Mouse (Mus musculus): ENCODE data around the gene Tpp2. TPM values are rescaled to one million over a fixed set of nuclear protein-coding genes. Genes with fewer than 3 reads are reported as not detected.
"Not testable (repeated sequence)": the region's sequence is repeated elsewhere in the genome, so short reads cannot be mapped to it uniquely, and the experiment has no call there.

Tpp2 gene
- polyA plus RNA-seq (2016; fragmentation: Nextera tagmentation; extraction: Ambion mirVana), result 70.7 and 77.7 TPM in 2 replicates

DNA sequence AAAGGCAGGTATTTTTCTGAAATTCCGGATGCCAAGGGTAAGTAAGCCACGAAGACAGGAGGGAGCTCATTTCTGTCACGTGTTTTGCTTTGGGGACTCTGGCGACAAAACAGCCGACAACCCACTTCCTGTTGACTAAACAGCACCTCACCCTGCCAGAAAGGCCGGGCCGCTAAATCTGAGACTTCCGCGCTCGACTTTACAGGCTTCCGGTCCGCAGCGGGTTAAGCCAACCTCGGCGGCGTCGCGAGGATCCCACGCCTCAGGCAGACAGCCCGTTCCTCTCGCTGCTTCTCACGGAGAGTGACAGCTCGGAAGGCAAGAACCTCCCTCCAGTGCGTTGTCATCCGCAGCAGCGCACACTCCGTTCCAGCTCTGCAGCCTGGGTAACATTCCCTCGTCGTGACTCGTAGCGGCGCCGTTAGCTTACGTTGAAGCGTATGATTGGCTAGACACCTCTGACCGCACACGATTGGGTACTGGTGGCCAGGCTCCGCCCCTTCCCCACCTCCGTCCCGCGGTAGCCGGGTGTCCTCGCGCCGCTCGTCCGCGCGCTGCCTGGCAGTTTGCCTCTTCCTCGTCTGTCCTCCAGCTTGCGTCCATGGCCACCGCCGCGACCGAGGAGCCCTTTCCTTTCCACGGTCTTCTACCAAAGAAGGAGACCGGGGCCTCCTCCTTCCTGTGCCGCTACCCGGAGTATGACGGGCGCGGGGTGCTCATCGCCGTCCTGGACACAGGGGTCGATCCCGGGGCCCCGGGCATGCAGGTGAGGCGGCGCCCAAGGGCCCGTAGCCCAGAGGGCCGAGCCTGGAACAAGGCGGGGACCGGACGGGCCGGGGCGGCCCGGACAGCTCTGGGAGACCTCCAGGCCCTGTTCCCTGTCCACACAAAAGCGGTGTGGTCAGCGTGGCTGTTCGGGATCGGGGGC is at the start of gene Tpp2:
TSS of gene Tpp2 (plus strand) at position 160 of the 928 bp plus-strand sequence.
- H3K27ac ChIP-seq, result peak within 1 kb of the TSS; percentile 97
- no peaks in the 10 kb centered on the region for H3K9me3 ChIP-seq (replicated peaks)
- WGBS, result under 1% methylated on average over 81 of the region's 81 CpGs
- H3K4me3 ChIP-seq, result peak within 1 kb of the TSS; percentile 99
- peaks cover 11% of the 10 kb centered on the region for H3K4me1 ChIP-seq
- peak; percentile 91 for DNase-seq (ENCODE audit: low spot score)
- H3K27me3 ChIP-seq (ENCODE audit: low read depth, poor library complexity, severe bottlenecking), result no peaks in the 10 kb centered on the region
- H3K36me3 ChIP-seq, result no peaks in the 10 kb centered on the region

DNA sequence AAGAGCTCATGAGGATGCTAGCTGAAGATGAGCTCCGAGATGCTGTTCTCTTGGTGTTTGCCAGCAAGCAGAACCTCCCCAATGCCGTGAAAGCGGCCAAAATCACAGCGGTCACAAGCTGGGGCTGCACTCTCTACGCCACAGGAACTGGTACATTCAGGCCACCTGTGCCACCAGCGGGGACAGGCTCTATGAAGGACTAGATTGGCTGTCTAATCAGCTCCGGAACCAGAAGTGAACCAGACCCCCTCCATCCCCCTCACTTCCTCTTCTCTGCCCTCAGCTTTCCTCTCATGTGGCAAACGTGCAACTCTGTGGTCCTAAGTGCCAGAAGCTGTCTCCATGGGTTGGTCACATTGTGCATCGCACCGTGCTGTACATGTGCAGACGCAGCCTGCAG is 45.1 kb upstream of the Tpp2 start:
- not testable (repeated sequence) for H3K36me3 ChIP-seq; H3K4me1 ChIP-seq; DNase-seq (ENCODE audit: low spot score); H3K4me3 ChIP-seq; H3K27me3 ChIP-seq (ENCODE audit: low read depth, poor library complexity, severe bottlenecking); H3K27ac ChIP-seq; H3K9me3 ChIP-seq (replicated peaks)
- 89% methylated on average over 11 of the region's 11 CpGs for WGBS

DNA sequence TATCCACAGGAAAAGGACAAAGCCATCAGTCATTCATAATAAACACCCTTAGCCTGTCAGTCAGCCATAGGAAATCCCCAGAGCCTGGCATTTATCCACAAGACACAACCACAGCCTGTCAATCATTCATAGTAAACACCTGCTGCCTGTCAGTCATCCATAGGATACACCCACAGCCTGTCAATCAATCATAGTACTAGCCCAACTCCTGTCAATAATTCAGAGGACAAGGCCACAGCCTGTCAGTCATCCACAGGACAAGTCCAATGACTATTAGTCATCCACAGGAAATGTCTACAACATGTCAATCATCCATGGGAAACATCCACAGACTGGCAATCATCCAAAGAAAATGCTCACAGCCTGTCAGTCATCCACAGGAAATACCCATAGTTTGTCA is 37.7 kb upstream of the Tpp2 start:
- no peaks in the 10 kb centered on the region for H3K27me3 ChIP-seq (ENCODE audit: low read depth, poor library complexity, severe bottlenecking)
- H3K9me3 ChIP-seq (replicated peaks), result no peaks in the 10 kb centered on the region
- H3K4me1 ChIP-seq, result peaks cover 9% of the 10 kb centered on the region
- no peak overlapping the region for H3K4me3 ChIP-seq
- H3K27ac ChIP-seq, result no peak overlapping the region
- DNase-seq (ENCODE audit: low spot score), result no peak
- no peaks in the 10 kb centered on the region for H3K36me3 ChIP-seq

DNA sequence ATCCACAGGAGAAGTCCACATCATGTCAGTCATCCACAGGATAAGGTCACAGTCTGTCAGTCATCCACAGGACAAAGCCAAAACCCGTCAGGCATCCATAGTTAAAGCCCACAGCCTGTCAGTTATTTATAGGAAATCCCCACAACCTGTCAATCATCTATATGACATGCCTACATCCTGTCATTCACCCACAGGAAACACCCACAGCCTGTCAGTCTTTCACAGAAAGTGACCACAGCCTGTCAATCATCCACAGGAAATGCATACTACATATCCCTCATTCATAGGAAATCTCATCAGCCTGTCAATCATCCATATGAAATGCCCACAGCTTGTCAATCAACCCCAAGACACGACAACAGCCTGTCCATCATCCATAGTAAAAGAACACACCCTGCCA is 36.3 kb upstream of the Tpp2 start:
- Histone ChIP-seq H3K9me3 (replicated peaks) (no peaks in the 10 kb centered on the region), H3K4me1 (peaks cover 9% of the 10 kb centered on the region), H3K36me3 (no peaks in the 10 kb centered on the region), H3K27ac (no peak overlapping the region), H3K27me3 (ENCODE audit: low read depth, poor library complexity, severe bottlenecking) (no peaks in the 10 kb centered on the region), H3K4me3 (no peak overlapping the region)
- 80% methylated on average over 2 of the region's 2 CpGs for WGBS
- DNase-seq (ENCODE audit: low spot score), result no peak

DNA sequence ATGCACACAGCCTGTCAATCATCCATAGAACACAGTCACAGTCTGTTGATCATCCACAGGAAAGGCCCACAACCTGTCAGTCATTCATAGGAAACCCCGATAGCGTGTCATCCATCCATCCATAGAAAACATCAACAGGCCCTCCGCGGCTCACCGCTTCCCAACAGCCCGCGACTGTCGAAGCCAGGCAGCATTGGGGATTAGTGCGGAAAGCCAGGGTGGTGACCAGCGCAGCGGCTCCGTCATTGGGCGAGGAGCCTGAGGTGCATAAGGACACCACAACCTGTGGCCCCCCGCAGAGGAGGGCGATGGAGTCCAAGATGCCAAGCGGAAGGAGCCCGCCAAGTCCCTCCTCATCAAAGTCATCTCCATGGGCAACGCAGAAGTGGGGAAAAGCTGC is 35.5 kb upstream of the Tpp2 start:
- no peaks in the 10 kb centered on the region for H3K9me3 ChIP-seq (replicated peaks)
- no peak overlapping the region for H3K27ac ChIP-seq
- H3K4me1 ChIP-seq, result peaks cover 9% of the 10 kb centered on the region
- no peaks in the 10 kb centered on the region for H3K27me3 ChIP-seq (ENCODE audit: low read depth, poor library complexity, severe bottlenecking)
- WGBS, result 85% methylated on average over 18 of the region's 18 CpGs
- DNase-seq (ENCODE audit: low spot score), result no peak
- no peak overlapping the region for H3K4me3 ChIP-seq
- no peaks in the 10 kb centered on the region for H3K36me3 ChIP-seq

DNA sequence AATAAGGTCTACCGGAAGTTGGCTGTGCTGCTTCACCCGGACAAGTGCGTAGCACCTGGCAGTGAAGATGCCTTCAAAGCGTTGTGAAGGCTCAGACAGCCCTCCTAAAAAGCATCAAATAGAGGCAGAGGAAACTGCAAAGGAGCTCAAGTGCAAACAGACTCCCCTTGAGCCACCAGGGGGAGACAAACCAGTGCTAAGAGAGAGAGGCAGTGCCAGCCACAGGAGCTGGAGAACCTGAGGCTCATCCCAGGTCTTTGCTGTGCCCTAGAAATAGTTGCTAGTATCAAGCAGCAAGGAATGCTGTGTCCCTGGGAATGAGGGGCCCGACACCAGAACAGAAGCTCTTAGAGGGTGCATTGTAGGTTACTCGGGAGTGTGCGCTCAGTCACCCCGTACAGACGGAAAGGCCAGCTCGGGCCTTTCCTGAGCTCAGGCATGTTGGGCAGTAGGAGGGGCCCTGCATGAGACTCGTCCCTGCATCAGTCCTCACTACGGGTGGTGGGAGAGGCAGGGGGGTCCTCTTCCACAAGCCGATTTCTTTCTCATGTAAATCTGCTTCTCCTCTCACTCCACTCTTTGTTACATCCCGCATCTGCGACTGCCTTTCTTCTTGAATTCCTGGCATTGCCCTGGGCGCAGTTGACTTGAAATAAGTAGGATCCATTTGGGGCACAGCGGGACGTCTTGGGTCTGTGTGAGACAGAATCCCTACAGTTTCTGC is 34.3 kb upstream of the Tpp2 start:
- DNase-seq (ENCODE audit: low spot score), result peak; percentile 81
- H3K27ac ChIP-seq, result 0 out of 2 replicates have a peak overlapping the region, but pooled peaks have one; percentile 9
- H3K9me3 ChIP-seq (replicated peaks), result no peaks in the 10 kb centered on the region
- H3K27me3 ChIP-seq (ENCODE audit: low read depth, poor library complexity, severe bottlenecking), result no peaks in the 10 kb centered on the region
- H3K4me1 ChIP-seq, result peaks cover 9% of the 10 kb centered on the region
- H3K4me3 ChIP-seq, result peak overlapping the region; percentile 35
- 21% methylated on average over 18 of the region's 18 CpGs for WGBS
- H3K36me3 ChIP-seq, result no peaks in the 10 kb centered on the region

DNA sequence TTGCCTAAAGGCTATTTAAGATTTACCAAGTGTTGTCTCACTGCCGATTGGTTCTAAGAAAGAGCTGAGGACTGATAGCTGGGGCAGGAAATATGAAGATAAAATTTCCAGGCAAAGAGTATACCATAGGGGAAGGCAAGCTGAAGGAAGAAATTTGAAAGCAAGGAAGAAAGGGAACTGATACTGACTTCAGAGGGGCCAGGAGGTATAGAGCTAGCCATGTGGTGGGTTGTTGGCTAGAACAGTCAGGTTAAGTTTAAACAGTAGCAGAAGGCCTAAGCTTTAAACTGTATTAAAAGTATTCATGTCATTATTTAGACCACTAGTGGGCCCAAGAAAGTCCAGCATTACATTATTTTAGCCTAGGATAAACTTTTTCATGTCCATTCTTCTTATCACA is 31.0 kb upstream of the Tpp2 start:
- no peaks in the 10 kb centered on the region for H3K27me3 ChIP-seq (ENCODE audit: low read depth, poor library complexity, severe bottlenecking)
- no peaks in the 10 kb centered on the region for H3K9me3 ChIP-seq (replicated peaks)
- H3K4me3 ChIP-seq, result no peak overlapping the region
- no peak overlapping the region for H3K27ac ChIP-seq
- DNase-seq (ENCODE audit: low spot score), result no peak
- no peaks in the 10 kb centered on the region for H3K36me3 ChIP-seq
- WGBS, result 86% methylated on average over 1 of the region's 1 CpGs
- H3K4me1 ChIP-seq, result peaks cover 9% of the 10 kb centered on the region

DNA sequence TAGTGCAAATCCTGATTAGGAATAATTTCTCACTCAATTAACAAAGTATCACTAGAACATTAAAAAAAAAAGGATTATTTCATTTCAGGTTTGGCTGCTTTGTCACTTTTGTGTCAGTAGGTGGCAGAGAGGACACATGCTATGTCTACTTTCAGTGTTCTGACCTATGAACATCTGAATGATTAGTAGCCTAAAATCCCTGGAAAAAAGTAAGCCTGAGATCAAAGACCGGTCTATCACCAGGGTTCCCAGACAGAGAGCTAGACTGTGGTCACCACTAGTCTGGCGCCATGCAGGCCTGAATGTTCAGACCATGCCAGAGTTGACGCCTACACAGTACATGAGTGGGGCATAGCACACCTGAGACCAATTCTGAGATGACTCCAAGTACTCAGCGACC is 30.6 kb upstream of the Tpp2 start:
- WGBS, result 69% methylated on average over 4 of the region's 4 CpGs

DNA sequence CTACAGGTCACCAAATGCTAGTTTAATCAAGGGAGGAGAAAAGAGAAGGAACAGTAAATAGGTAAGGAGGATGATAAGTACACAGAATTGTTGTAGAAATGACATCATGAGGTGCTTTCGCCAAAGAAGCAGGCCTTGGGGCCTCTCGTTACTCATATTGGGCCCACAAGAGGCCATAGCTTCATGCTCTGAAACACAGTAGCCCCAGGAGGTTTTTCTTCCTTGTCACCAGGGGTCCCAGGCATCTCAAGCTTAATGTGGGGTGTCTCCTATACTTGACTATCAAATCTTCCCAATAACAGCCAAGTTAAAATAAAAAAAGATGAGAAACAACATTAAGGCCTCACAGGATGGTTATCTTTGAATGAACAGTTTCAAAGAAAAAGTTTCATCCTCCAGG is 18.0 kb upstream of the Tpp2 start:
- no peak for DNase-seq (ENCODE audit: low spot score)
- Histone ChIP-seq H3K9me3 (replicated peaks) (no peaks in the 10 kb centered on the region), H3K4me3 (no peak overlapping the region), H3K4me1 (no peaks in the 10 kb centered on the region), H3K36me3 (no peaks in the 10 kb centered on the region), H3K27ac (no peak overlapping the region), H3K27me3 (ENCODE audit: low read depth, poor library complexity, severe bottlenecking) (no peaks in the 10 kb centered on the region)
- 73% methylated on average over 2 of the region's 2 CpGs for WGBS

More for the DNA sequence above, 30.6 kb upstream of the Tpp2 start:
- Histone ChIP-seq H3K4me3 (no peak overlapping the region), H3K4me1 (peaks cover 9% of the 10 kb centered on the region), H3K9me3 (replicated peaks) (no peaks in the 10 kb centered on the region), H3K27me3 (ENCODE audit: low read depth, poor library complexity, severe bottlenecking) (no peaks in the 10 kb centered on the region), H3K27ac (no peak overlapping the region), H3K36me3 (no peaks in the 10 kb centered on the region)
- no peak for DNase-seq (ENCODE audit: low spot score)

DNA sequence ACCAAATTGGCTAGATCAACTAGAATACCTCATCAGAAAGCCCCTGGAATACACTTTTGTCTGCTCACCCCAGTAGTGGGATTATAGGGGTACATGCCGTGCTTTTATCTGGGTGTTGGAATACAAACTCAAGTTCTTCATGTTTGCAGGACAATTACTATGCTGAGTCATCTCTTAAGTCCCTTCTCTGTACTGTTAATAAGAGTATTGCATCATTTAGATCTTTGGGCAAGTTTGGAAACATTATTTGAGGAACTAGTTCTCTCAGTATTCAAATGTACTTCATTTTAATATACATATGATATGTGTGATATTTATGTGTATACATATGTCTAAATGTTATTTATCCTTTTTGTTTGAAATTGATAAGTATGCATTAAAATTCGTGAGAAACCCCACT is 16.6 kb upstream of the Tpp2 start:
- H3K9me3 ChIP-seq (replicated peaks), result no peaks in the 10 kb centered on the region
- no peaks in the 10 kb centered on the region for H3K27me3 ChIP-seq (ENCODE audit: low read depth, poor library complexity, severe bottlenecking)
- DNase-seq (ENCODE audit: low spot score), result no peak
- no peaks in the 10 kb centered on the region for H3K36me3 ChIP-seq
- H3K4me1 ChIP-seq, result no peaks in the 10 kb centered on the region
- WGBS, result 65% methylated on average over 2 of the region's 2 CpGs
- H3K27ac ChIP-seq, result no peak overlapping the region
- H3K4me3 ChIP-seq, result no peak overlapping the region

DNA sequence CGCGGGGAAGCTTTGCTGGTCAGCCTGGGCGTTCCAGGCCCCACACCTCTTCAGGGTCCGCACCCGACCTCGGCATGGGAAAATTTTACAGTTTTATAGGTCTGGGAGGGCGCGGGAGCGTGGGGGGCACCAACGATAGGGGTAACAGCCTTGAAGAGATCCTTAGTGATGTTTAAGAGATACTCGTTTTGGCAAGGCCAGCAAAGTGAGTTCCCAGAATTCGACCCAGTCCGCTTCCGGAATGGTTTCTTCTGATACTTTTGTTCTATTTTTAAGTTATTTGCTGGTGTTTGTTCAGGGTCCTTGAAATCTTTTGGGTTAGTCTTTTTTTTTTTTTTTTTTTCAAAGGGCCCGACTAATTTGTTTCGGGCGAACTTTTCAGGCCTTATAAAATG is 966 bp downstream of the Tpp2 start:
- WGBS, result 3% methylated on average over 17 of the region's 17 CpGs
- peak overlapping the region; percentile 99 for H3K4me3 ChIP-seq
- peaks cover 11% of the 10 kb centered on the region for H3K4me1 ChIP-seq
- DNase-seq (ENCODE audit: low spot score), result no peak
- peak overlapping the region; percentile 97 for H3K27ac ChIP-seq
- no peaks in the 10 kb centered on the region for H3K27me3 ChIP-seq (ENCODE audit: low read depth, poor library complexity, severe bottlenecking)
- H3K36me3 ChIP-seq, result no peaks in the 10 kb centered on the region
- H3K9me3 ChIP-seq (replicated peaks), result no peaks in the 10 kb centered on the region

DNA sequence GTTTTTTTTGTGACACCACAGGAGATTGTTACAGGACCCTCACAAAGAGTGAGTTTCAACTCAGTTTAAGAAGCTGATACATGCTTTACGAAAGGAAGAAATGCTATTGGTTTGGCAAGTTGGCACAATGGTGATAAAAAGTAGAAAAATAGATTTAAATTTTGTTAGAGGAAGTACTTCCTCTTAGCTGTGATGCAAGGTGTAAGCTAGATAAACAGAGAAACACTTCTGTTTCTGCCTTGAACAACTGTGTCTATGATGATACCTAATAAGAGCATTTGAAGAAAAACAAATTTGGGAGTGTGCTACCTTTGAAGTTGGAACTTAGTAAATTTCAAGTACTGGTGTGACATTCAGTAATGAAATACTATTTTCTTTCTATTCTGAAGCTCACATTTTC is 5.9 kb downstream of the Tpp2 start:
- Histone ChIP-seq H3K9me3 (replicated peaks) (no peaks in the 10 kb centered on the region), H3K4me3 (no peak overlapping the region), H3K4me1 (peaks cover 8% of the 10 kb centered on the region), H3K27me3 (ENCODE audit: low read depth, poor library complexity, severe bottlenecking) (no peaks in the 10 kb centered on the region), H3K36me3 (peaks cover 37% of the 10 kb centered on the region), H3K27ac (no peak overlapping the region)
- no peak for DNase-seq (ENCODE audit: low spot score)
- WGBS, result 95% methylated on average over 1 of the region's 1 CpGs

DNA sequence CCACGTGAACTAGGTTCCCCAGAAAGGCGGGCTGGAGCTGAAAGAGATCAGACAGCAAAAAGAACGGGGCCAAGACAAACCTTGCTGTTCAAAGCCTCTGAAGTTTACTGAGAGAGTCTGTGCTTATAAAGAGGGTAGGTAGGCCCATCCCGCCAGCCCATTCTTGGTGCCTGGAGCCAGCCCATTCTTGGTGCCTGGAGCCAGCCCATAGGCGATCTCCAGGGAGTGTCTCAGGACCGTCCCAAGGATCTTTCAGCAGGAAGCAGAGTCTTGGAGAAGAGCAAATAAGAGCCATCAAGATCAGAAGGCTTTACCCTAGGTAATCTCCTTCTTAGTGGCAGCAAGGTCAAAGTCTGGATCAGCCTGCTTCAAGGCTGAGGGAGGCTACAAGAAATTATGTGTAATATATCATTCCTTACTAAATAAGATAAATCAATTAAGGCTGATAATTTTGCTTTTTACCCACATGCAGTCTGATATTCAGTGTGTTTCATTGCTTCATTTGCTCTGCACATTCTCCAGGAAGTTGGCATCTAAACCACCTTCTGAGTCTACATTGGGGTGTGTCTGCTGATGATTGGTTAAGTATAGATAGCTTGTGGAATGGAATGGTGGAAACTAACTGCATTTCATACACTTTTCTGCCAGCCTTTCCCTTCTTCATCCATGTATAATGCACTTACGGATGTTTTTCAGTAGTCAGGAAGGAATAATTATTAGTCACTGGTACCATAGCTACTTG is 8.2 kb downstream of the Tpp2 start:
- H3K9me3 ChIP-seq (replicated peaks), result no peaks in the 10 kb centered on the region
- H3K36me3 ChIP-seq, result peaks cover 43% of the 10 kb centered on the region
- no peak overlapping the region for H3K27ac ChIP-seq
- no peak overlapping the region for H3K4me3 ChIP-seq
- H3K27me3 ChIP-seq (ENCODE audit: low read depth, poor library complexity, severe bottlenecking), result no peaks in the 10 kb centered on the region
- 94% methylated on average over 7 of the region's 7 CpGs for WGBS
- H3K4me1 ChIP-seq, result no peaks in the 10 kb centered on the region
- DNase-seq (ENCODE audit: low spot score), result no peak
